ENCODE assay signal across 8 mouse cellular contexts in genomic region chrX:96097491-96097970, GRCm38 (mm10). TPM values are rescaled to one million over a fixed set of nuclear protein-coding genes. Genes with fewer than 3 reads are reported as not detected.
DNase-seq lines count a peak whose midpoint lies in the region; ATAC-seq and TF ChIP-seq lines count a peak whose summit lies in the region.

No protein-coding gene starts in this region.

- H3K4me1 ChIP-seq in lung, adult 2 months (ENCODE audit: control insufficient read depth, insufficient read depth, low read length) = peaks cover 7% of the 10 kb centered on the region
- no peaks in the 10 kb centered on the region for H3K4me1 ChIP-seq in intestine, embryonic 15.5 days (replicated peaks)
- H3K4me1 ChIP-seq in stomach, embryonic 14.5 days (ENCODE audit: control insufficient read depth, insufficient read depth, low read length) = no peaks in the 10 kb centered on the region

- H3K27me3 ChIP-seq in intestine, embryonic 15.5 days (replicated peaks) = no peaks in the 10 kb centered on the region
- no peaks in the 10 kb centered on the region for H3K27me3 ChIP-seq in stomach, embryonic 14.5 days (ENCODE audit: control insufficient read depth, insufficient read depth, low read length)

- no peak overlapping the region for H3K9ac ChIP-seq in intestine, embryonic 15.5 days
- H3K9ac ChIP-seq in stomach, embryonic 14.5 days (replicated peaks; ENCODE audit: low read depth, low read length) = no peak overlapping the region

- DNase-seq in lung, adult 2 months = no peak
- no peak for DNase-seq in lung, postnatal 25 days (ENCODE audit: low spot score)
- DNase-seq in frontal cortex, adult 2 months (ENCODE audit: extremely low spot score in 1 of 2, low spot score in 1 of 2) = no peak
- no peak for DNase-seq in cerebellum, adult 9-10 months
- DNase-seq in frontal cortex, postnatal 10 days (ENCODE audit: low spot score in 2 of 2) = no peak

- no peaks in the 10 kb centered on the region for H3K36me3 ChIP-seq in intestine, embryonic 15.5 days
- H3K36me3 ChIP-seq in stomach, embryonic 14.5 days (ENCODE audit: control insufficient read depth, insufficient read depth, low read length) = no peaks in the 10 kb centered on the region

- peak overlapping the region; percentile 73 for H3K4me3 ChIP-seq in lung, adult 2 months (replicated peaks; ENCODE audit: extremely low read depth, low read depth, low read length)
- H3K4me3 ChIP-seq in intestine, embryonic 15.5 days (replicated peaks) = peak overlapping the region; percentile 49; the same call in 1 of the 2 replicates
- peak overlapping the region; percentile 40 for H3K4me3 ChIP-seq in stomach, embryonic 14.5 days (ENCODE audit: low read depth, low read length)

- no peak overlapping the region for H3K27ac ChIP-seq in intestine, embryonic 15.5 days
- H3K27ac ChIP-seq in stomach, embryonic 14.5 days (ENCODE audit: low read length) = no peak overlapping the region

- peak overlapping the region; percentile 68 for H3K4me2 ChIP-seq in intestine, embryonic 15.5 days (replicated peaks)
- H3K4me2 ChIP-seq in stomach, embryonic 14.5 days (replicated peaks; ENCODE audit: low read depth, low read length) = peak overlapping the region; percentile 47

- no peak for TF ChIP-seq CTCF in lung, adult 2 months (IDR thresholded peaks at IDR 0.05; ENCODE audit: insufficient read depth, low read length)

- WGBS in lung, adult 2 months = 26% methylated on average over 5 of the region's 5 CpGs
- 61% methylated on average over 5 of the region's 5 CpGs for WGBS in intestine, embryonic 15.5 days
- 44% methylated on average over 5 of the region's 5 CpGs for WGBS in stomach, embryonic 14.5 days

- H3K9me3 ChIP-seq in intestine, embryonic 15.5 days = no peaks in the 10 kb centered on the region
- no peaks in the 10 kb centered on the region for H3K9me3 ChIP-seq in stomach, embryonic 14.5 days (ENCODE audit: control insufficient read depth, low read depth, low read length)

- TF ChIP-seq POLR2A in lung, adult 2 months (IDR thresholded peaks at IDR 0.05; ENCODE audit: borderline replicate concordance, extremely low read depth, low read depth, low read length) = no peak

- 0 out of 2 replicates have a peak, but pooled peaks have one; percentile 3 for ATAC-seq in common myeloid progenitor, adult 5-6 weeks (replicated peaks; ENCODE audit: low read depth, poor library complexity, severe bottlenecking)
- ATAC-seq in intestine, embryonic 15.5 days = no peak
- no peak for ATAC-seq in stomach, embryonic 14.5 days (ENCODE audit: insufficient number of reproducible peaks, insufficient read depth, low FRiP score, low read depth)

RNA-seq across cellular contexts. Expression of gene Msn, which starts 1.7 kb away (rescaled TPM):
- 290 and 370 TPM in 2 replicates for polyA plus RNA-seq in lung, adult 2 months (2012; rRNA removed)
- 134 and 168 TPM in 2 replicates for total RNA-seq in common myeloid progenitor, adult 5-6 weeks (2017)
- 67.3 and 72.2 TPM in 2 replicates for polyA plus RNA-seq in intestine, embryonic 15.5 days (2015; fragmentation: Nextera tagmentation; extraction: Ambion mirVana)
- 87.3 and 92.4 TPM in 2 replicates for polyA plus RNA-seq in stomach, embryonic 14.5 days (2014; fragmentation: Nextera tagmentation; extraction: Ambion mirVana)
- polyA plus RNA-seq in frontal cortex, adult 2 months (2012; rRNA removed) = 21.4 and 23.5 TPM in 2 replicates
